Mouse (Mus musculus) kidney, postnatal 36 days (tissue): Measurements from ENCODE around the gene Mmp25.

Source experiments
- DNase-seq, 2 experiments: peaks; one replicate each; pipeline ENCODE4 v3.0.0; 2021 to 2022; ENCODE audit warnings: mixed read lengths in 2 of 2

Mmp25 gene

GRCm38 (mm10) chr17:23644613-23645495, at the start of gene Mmp25:
Gene Mmp25 (minus strand): TSS chr17:23645277.
- peak in 1 of 2 experiments; percentile 41 for DNase-seq

- DNase-seq = no peak
Observed at GRCm38 (mm10) chr17:23694491-23694890, 49.4 kb upstream of the Mmp25 start.

- peak in 1 of 2 experiments; percentile 36 for DNase-seq
Observed at GRCm38 (mm10) chr17:23683856-23684672, 39.0 kb upstream of the Mmp25 start, which contains the start of gene Cldn9. Gene Cldn9 (minus strand): TSS chr17:23684026.

- DNase-seq = peak in 1 of 2 experiments; percentile 34
Observed at GRCm38 (mm10) chr17:23683226-23683625, 38.1 kb upstream of the Mmp25 start.

- DNase-seq = no peak
Observed at GRCm38 (mm10) chr17:23682530-23682929, 37.5 kb upstream of the Mmp25 start.

- DNase-seq = peak in 1 of 2 experiments; percentile 60
Observed at GRCm38 (mm10) chr17:23682092-23682491, 37.0 kb upstream of the Mmp25 start.

- DNase-seq = peak in 1 of 2 experiments; percentile 65
Observed at GRCm38 (mm10) chr17:23681086-23681485, 36.0 kb upstream of the Mmp25 start.

GRCm38 (mm10) chr17:23680336-23680735, 35.3 kb upstream of the Mmp25 start:
- no peak for DNase-seq

GRCm38 (mm10) chr17:23679127-23679835, 34.2 kb upstream of the Mmp25 start, which contains the start of gene Cldn6:
Gene Cldn6 (plus strand): TSS chr17:23679249.
- no peak for DNase-seq

GRCm38 (mm10) chr17:23677236-23677679, 32.2 kb upstream of the Mmp25 start, which contains the start of gene Tnfrsf12a:
Gene Tnfrsf12a (minus strand): TSS chr17:23677468.
- peak; percentile 89 to 91 for DNase-seq

- peak in 1 of 2 experiments; percentile 53 for DNase-seq
Observed at GRCm38 (mm10) chr17:23676473-23677031, 31.5 kb upstream of the Mmp25 start.

- DNase-seq = peak; percentile 55 to 78
Observed at GRCm38 (mm10) chr17:23675564-23676281, 30.6 kb upstream of the Mmp25 start.

- DNase-seq = peak in 1 of 2 experiments; percentile 41
Observed at GRCm38 (mm10) chr17:23675127-23675526, 30.1 kb upstream of the Mmp25 start.

- no peak for DNase-seq
Observed at GRCm38 (mm10) chr17:23674271-23674952, 29.3 kb upstream of the Mmp25 start.

GRCm38 (mm10) chr17:23673424-23674073, 28.5 kb upstream of the Mmp25 start, which contains the start of the genes Hcfc1r1 and Thoc6:
Gene Hcfc1r1 (plus strand): TSS chr17:23673596.
Gene Thoc6 (minus strand): TSS chr17:23673882.
- peak; percentile 94 to 97 for DNase-seq

- DNase-seq = no peak
Observed at GRCm38 (mm10) chr17:23672761-23673160, 27.7 kb upstream of the Mmp25 start.

GRCm38 (mm10) chr17:23671519-23671918, 26.4 kb upstream of the Mmp25 start:
- no peak for DNase-seq

- no peak for DNase-seq
Observed at GRCm38 (mm10) chr17:23670516-23671074, 25.5 kb upstream of the Mmp25 start.

GRCm38 (mm10) chr17:23665511-23665910, 20.4 kb upstream of the Mmp25 start:
- DNase-seq = no peak

- no peak for DNase-seq
Observed at GRCm38 (mm10) chr17:23664556-23665021, 19.5 kb upstream of the Mmp25 start.
